Mouse (Mus musculus) neural tube, embryonic 10.5 days (tissue): ENCODE data around the gene Cplx2.
A peak's percentile ranks its signal among the peaks of the same experiment; 100 is the strongest.

Experiments used
- DNase-seq: peaks from one replicate; pipeline ENCODE4 v3.0.0-alpha.2; 2017; ENCODE audit warnings: low spot score; ENCODE audit errors: extremely low spot score

The Cplx2 gene

GRCm38 (mm10) chr13:54371049-54371386 is at the start of gene Cplx2:
Cplx2 (plus strand) TSS chr13:54371349.
- no peak for DNase-seq

DNA sequence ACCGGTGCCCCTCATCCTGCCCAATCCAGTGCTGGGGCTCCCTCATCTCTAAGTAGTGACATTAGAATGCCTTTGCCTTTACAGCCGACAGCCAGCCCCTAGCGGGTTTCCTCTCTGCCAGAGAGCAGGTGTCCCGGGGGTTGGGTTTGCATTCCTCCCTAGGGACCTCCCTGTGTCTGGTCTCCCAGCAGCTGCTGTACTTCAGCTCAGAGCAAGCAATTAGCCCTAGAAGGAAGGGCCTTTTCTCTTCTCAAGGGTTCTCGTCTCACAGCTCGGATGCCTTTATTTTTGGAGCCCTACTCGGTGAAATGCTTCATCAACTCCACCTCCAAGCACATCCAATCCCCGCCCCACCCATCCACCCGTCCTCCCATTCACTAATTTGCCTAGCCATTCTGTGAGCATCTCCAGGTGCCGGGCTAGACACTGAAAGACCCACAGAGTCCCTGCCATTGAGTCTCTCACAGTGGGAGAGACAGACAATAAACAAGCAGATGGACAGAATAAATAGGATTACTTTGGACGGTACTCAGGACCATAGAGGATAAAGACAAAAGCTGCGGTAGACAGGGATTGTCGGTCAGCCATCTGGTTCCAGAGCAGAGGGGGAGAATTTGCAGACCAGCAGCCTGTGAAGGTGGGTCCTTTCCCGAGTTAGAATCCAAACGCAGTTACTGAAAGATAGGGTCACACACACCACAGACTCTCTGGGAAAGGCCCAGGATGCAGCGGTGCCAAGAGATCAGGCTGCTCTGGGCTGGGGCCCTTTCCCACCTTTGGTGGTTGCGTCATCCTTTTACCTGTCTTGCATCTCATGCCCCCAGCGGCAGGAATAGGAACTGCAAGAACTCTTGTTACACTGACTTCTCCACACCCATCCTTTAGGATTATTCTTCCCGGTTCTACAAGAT is 48.5 kb upstream of the Cplx2 start:
- DNase-seq, result peak; percentile 61

DNA sequence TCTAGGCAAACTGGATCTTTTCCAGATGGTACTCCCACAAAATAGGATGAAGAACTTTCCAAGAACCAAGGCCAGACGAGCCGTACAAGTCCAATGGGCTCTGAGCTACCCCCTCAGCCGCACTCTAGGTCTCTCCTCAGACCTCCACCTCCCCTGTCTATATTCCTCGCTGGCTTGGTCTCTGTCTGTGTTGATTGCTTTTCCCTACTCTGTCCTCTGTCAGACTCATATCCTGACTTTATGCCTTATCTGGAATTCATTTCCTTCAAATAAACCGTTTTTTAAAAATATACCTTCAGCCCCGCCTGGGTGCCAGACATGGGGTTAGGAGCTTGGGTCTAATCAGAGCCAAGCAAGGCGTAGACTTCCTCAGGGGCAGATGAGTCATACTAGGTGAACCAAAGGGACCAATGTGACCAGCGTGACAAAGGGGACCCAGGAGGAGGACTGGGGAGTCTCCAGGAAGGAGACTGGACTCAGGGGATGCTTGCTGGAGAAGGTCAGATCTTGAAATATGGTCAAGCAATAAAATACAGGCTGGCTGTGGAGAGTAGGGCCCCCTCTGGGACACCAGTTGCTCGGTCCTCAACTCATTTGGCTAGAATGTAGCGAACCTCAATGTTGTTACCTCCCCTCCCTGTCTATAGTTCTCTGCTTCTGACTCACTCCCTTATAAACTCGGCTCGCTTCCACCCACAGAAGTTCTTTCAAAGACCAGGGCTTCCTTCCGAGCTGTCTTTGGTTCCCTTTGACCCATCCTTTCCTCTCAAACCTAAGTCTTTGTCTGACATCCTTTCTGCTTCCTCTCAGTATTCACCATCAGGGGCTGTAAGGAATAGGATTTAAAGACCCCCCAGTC is 47.6 kb upstream of the Cplx2 start:
- no peak for DNase-seq

GRCm38 (mm10) chr13:54324178-54324577 is 47.0 kb upstream of the Cplx2 start:
- DNase-seq, result no peak

- no peak for DNase-seq
Observed at GRCm38 (mm10) chr13:54325814-54326213, 45.3 kb upstream of the Cplx2 start.

GRCm38 (mm10) chr13:54326686-54327447 is 44.3 kb upstream of the Cplx2 start:
- no peak for DNase-seq

DNA sequence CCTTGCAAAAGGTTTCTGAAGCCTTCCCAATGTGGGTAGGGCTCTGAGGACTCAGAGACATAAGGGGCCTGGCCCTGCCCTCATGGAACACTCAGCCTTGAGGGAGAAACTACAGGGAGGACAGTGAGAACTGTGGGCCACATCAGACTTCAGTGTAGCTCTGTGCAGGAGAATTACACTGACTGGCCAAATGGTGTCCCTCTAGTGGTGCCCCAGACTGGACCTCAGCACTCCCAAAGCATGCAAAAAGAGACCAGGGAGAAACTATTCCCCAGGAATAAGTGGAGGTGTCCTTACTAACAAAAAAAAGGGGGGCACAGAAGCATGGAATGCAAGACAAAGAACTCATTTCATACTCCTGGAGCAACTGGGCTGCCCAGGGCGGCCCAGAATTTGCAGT is 43.1 kb upstream of the Cplx2 start:
- no peak for DNase-seq

DNA sequence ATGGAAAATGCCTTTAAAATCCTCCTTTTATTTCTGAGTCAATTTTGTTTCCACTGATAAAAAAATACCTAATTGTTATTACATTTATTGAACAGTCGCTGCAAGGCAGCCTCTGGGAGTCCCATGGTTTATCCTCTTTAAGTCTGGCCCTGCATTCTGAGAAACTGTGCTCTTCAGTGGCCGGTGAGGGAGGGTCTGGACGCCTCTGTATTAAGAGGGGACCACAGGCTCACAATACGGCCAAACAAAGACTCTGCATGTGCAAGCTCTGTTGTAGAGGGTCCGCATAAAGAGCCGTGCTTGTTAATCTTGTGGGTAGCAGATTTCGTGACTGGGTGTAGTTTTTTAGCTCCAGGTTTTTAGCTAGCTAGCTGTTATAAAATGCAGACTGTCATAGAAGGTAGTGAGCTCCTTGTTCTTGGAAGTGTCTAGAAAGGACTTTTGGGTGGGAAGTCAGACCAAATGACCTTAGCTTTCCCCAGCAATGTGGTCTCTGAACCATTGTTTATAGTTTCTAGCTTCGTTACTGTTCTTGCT is 42.1 kb upstream of the Cplx2 start:
- no peak for DNase-seq

- peak; percentile 69 for DNase-seq
Observed at GRCm38 (mm10) chr13:54331825-54332675, 39.1 kb upstream of the Cplx2 start.

GRCm38 (mm10) chr13:54332921-54333477 is 38.1 kb upstream of the Cplx2 start:
- DNase-seq, result no peak

GRCm38 (mm10) chr13:54337058-54337457 is 34.1 kb upstream of the Cplx2 start:
- DNase-seq, result no peak

- DNase-seq, result no peak
Observed at GRCm38 (mm10) chr13:54337541-54337940, 33.6 kb upstream of the Cplx2 start.

DNA sequence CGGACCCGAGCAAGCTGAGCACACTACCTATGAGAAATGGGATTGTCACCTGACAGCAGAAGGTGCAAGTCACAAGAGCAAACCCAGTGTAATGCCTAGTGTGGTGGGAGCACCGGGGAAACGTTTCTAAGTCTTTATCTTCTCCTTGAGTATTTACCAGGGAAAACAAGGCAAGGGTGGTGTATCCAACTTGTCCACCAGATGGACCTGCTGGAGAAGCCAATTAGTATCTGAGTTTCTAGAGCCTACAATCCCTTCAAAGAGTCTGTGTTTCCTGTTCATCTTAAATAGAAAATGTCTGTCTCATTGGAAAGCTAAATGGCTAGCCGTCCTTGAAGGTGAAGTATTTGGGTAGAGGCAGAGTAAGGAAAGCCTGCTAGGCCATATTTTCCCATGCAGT is 32.3 kb upstream of the Cplx2 start:
- no peak for DNase-seq

DNA sequence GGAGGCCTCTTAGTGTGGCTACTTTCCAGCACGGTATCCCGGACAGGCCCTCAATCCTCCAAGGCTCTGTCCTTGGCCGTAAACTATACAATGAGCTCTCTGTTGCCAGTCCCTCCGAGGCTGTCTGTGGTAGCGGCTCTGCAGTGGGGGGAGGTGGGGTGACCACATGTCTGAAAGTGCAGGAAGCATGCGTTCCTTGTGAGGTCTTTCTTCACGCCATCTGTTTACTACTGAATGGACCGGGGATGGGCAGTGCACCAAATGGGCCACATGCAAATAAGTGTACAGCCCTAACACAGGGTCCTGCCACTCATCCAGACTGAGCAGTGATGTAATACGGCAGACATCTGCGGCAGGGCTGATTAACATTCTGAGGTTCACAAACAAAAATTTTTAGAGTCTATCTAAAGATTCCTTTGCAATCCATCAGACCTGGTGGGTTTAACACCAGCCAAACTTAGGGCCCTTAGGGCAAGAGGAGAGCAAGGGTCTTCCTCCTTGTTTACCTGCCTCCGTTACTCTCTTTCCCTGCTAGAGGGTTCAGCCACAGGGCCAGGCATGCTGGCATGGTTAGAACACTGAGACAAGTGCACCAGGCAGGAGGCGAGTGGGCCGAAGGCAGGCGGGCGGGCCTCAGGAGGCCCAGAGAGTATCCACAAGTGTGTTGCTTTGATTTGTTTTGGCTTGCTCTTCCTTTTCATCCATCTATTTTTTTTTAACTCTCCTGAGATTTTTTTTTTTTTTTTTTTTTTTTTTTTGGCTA is 25.1 kb upstream of the Cplx2 start:
- DNase-seq, result no peak

- DNase-seq, result no peak
Observed at GRCm38 (mm10) chr13:54348011-54348410, 23.1 kb upstream of the Cplx2 start.

- no peak for DNase-seq
Observed at GRCm38 (mm10) chr13:54349126-54349759, 21.9 kb upstream of the Cplx2 start.

GRCm38 (mm10) chr13:54357420-54357819 is 13.7 kb upstream of the Cplx2 start:
- no peak for DNase-seq

DNA sequence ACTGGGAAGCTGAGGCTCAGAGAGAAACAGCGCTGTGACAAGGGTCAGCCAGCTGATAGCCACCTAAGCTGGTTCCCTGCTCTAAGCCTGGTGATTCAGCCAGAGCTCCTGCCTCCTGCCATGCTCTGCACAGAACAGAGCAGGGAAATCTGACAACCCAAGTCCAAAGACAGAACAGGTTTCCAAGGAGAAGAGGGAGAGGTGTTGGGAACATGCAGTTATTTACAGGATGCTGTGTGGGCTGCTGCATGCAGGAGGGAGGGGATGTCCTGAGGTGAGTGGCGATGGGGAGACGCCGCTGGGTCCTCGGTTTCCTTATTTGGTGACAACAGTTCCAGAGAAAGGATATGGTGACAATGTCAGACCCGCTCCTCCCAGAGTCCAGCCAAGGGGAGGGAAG is 12.0 kb upstream of the Cplx2 start:
- DNase-seq, result no peak

DNA sequence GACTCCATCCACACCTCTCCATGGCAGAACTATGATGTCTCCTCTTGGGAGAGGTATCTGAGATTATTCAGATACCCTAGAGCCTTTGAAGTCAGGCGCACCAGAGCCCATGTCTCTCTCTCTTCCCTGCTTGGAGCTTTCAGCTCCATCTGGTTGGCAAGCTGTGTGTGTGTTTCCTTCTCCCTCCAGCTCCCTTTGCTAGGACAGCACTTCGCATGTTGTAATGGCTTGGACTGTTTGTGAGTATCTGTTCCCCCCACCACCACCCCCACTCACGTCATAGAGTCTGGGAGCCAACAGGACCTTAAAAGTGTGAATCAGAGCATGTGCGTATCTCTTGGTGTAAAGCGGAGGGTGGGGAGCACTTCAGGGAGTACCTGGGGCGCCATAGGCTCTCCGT is 6.5 kb upstream of the Cplx2 start:
- DNase-seq, result no peak
